Mouse (Mus musculus): ENCODE measurements at regions not wholly inside any gene's neighbourhood (a gene's known extent, or its start where the extent isn't known, plus 50 kb on each side); places are given as distances from the start of the nearest gene placed in this dataset.

DNA sequence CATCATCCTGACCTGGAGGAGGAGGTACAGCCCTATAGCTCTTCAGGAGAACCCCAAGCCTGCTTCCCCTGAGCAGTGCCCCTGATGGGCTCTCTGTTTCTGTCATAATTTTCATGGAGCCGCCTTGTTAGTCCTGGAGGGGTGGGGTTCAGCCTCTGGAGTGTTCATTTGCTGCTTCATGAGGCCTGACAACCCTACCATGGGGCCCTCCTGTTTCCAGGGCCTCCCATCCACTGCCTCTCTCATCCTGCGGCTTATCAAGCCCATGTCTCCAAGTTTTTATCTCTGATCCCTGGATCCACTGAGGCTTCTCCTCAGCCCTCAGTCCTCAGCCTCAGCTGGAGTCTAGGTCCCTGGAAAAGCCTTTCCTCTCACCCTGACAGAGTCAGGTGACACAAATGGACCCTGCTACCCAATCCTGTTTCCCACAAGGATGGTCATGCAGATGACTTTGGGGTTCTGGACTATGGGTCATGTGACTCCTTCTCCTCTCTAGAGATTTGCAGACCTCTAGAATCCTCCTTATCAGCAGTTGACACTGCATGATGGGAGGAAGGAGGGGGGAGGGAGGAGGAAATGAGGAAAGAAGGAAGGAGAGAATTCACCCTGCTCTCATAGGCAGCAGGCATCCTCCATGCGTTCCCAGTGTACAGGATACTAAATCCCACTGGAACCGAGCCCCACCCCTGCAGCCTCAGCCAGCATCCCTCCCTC, 59.3 kb upstream of the Runx3 start:
- Histone ChIP-seq H3K9ac (ENCODE audit: low read depth, low read length) (no peak overlapping the region), H3K27ac (ENCODE audit: low read depth, low read length) (no peak overlapping the region), H3K4me1 (ENCODE audit: control insufficient read depth, insufficient read depth, low read depth, low read length) (no peaks in the 10 kb centered on the region), H3K4me2 (ENCODE audit: low read length) (no peak overlapping the region), H3K4me3 (ENCODE audit: low read length) (no peak overlapping the region), H3K27me3 (replicated peaks; ENCODE audit: control insufficient read depth, insufficient read depth, low read length) (no peaks in the 10 kb centered on the region), H3K9me3 (ENCODE audit: control insufficient read depth, low read length) (no peaks in the 10 kb centered on the region), H3K36me3 (ENCODE audit: control insufficient read depth, insufficient read depth, low read length) (no peaks in the 10 kb centered on the region)
- no peak for ATAC-seq
- 53% methylated on average over 4 of the region's 4 CpGs for WGBS

- Histone ChIP-seq H3K36me3 (ENCODE audit: control insufficient read depth, insufficient read depth, low read length) (no peaks in the 10 kb centered on the region), H3K27me3 (replicated peaks; ENCODE audit: control insufficient read depth, insufficient read depth, low read length) (no peaks in the 10 kb centered on the region), H3K4me2 (ENCODE audit: low read length) (no peak overlapping the region), H3K27ac (ENCODE audit: low read depth, low read length) (no peak overlapping the region), H3K4me3 (ENCODE audit: low read length) (no peak overlapping the region), H3K4me1 (ENCODE audit: control insufficient read depth, insufficient read depth, low read depth, low read length) (no peaks in the 10 kb centered on the region), H3K9ac (ENCODE audit: low read depth, low read length) (no peak overlapping the region), H3K9me3 (ENCODE audit: control insufficient read depth, low read length) (no peaks in the 10 kb centered on the region)
- 9% methylated on average over 19 of the region's 19 CpGs for WGBS
- no peak for ATAC-seq
Measured at GRCm38 (mm10) chr4:135066766-135067479, 53.5 kb upstream of the Runx3 start.

- Histone ChIP-seq H3K9me3 (ENCODE audit: control insufficient read depth, low read length) (no peaks in the 10 kb centered on the region), H3K27ac (ENCODE audit: low read depth, low read length) (no peak overlapping the region), H3K36me3 (ENCODE audit: control insufficient read depth, insufficient read depth, low read length) (no peaks in the 10 kb centered on the region), H3K4me3 (ENCODE audit: low read length) (no peak overlapping the region), H3K4me1 (ENCODE audit: control insufficient read depth, insufficient read depth, low read depth, low read length) (no peaks in the 10 kb centered on the region), H3K27me3 (replicated peaks; ENCODE audit: control insufficient read depth, insufficient read depth, low read length) (no peaks in the 10 kb centered on the region), H3K4me2 (ENCODE audit: low read length) (no peak overlapping the region), H3K9ac (ENCODE audit: low read depth, low read length) (no peak overlapping the region)
- 83% methylated on average over 7 of the region's 7 CpGs for WGBS
- ATAC-seq, result no peak
Measured at GRCm38 (mm10) chr4:135067805-135068204, 52.6 kb upstream of the Runx3 start.

- Histone ChIP-seq H3K27ac (ENCODE audit: low read depth, low read length) (no peak overlapping the region), H3K9me3 (ENCODE audit: control insufficient read depth, low read length) (no peaks in the 10 kb centered on the region), H3K4me3 (ENCODE audit: low read length) (no peak overlapping the region), H3K36me3 (ENCODE audit: control insufficient read depth, insufficient read depth, low read length) (no peaks in the 10 kb centered on the region), H3K4me2 (ENCODE audit: low read length) (no peak overlapping the region), H3K9ac (ENCODE audit: low read depth, low read length) (no peak overlapping the region), H3K27me3 (replicated peaks; ENCODE audit: control insufficient read depth, insufficient read depth, low read length) (no peaks in the 10 kb centered on the region), H3K4me1 (ENCODE audit: control insufficient read depth, insufficient read depth, low read depth, low read length) (no peaks in the 10 kb centered on the region)
- ATAC-seq, result no peak
- WGBS, result 79% methylated on average over 18 of the region's 18 CpGs
Measured at GRCm38 (mm10) chr4:135069818-135070217, 50.6 kb upstream of the Runx3 start.
